Mouse (Mus musculus) stomach, postnatal 0 days (tissue): ENCODE results near the gene Prcd. TPM values are rescaled to one million over a fixed set of nuclear protein-coding genes. Genes with fewer than 3 reads are reported as not detected.
A peak's percentile ranks its signal among the peaks of the same experiment; 100 is the strongest.

ENCODE experiments used
- ATAC-seq: fragments of 200-750 bp; cut with Nextera tagmentation; 2 replicates; pipeline ENCODE4 v1.8.0; 2017; ENCODE audit not compliant: low FRiP score, low TSS enrichment
- DNase-seq: peaks from one replicate; pipeline ENCODE4 v3.0.0-alpha.2; 2016; ENCODE audit warnings: low spot score
- H3K27ac ChIP-seq: fragments of 300-500 bp; sonication (generic); replicated peaks from 2 replicates; pipeline ENCODE4 v1.5.1; 2014; ENCODE audit warnings: mild to moderate bottlenecking, control low read depth
- H3K27me3 ChIP-seq: fragments of 300-500 bp; sonication (generic); 2 replicates; pipeline ENCODE4 v1.6.1; 2014; ENCODE audit warnings: low read length; ENCODE audit not compliant: control insufficient read depth, insufficient read depth
- H3K36me3 ChIP-seq: fragments of 300-500 bp; sonication (generic); 2 replicates; pipeline ENCODE4 v1.6.1; 2014; ENCODE audit warnings: low read length, mixed read lengths; ENCODE audit not compliant: control insufficient read depth, insufficient read depth
- H3K4me1 ChIP-seq: fragments of 300-500 bp; sonication (generic); replicated peaks from 2 replicates; pipeline ENCODE4 v1.6.1; 2014; ENCODE audit warnings: antibody characterized with exemption; ENCODE audit not compliant: control insufficient read depth, insufficient read depth
- H3K4me2 ChIP-seq: fragments of 300-500 bp; sonication (generic); replicated peaks from 2 replicates; pipeline ENCODE4 v1.6.1; 2014; ENCODE audit warnings: low read depth, mild to moderate bottlenecking, control low read depth, moderate library complexity
- H3K4me3 ChIP-seq: fragments of 300-500 bp; sonication (generic); 2 replicates; pipeline ENCODE4 v1.5.1; 2014; ENCODE audit warnings: low read depth, low read length, control low read depth
- H3K9ac ChIP-seq: fragments of 300-500 bp; sonication (generic); 2 replicates; pipeline ENCODE4 v1.6.1; 2014; ENCODE audit warnings: mild to moderate bottlenecking, low read length, control low read depth, mixed read lengths
- H3K9me3 ChIP-seq: fragments of 300-500 bp; sonication (generic); 2 replicates; pipeline ENCODE4 v1.6.1; 2016; ENCODE audit warnings: low read length; ENCODE audit not compliant: control insufficient read depth
- CTCF ChIP-seq: IDR thresholded peaks from 2 replicates; pipeline ENCODE4 v1.5.1; 2016; ENCODE audit warnings: antibody characterized with exemption, low read depth, mild to moderate bottlenecking, moderate library complexity
- EP300 ChIP-seq: optimal IDR thresholded peaks from 2 replicates; pipeline ENCODE3; 2016; ENCODE audit warnings: antibody characterized with exemption
- WGBS: fragments of 180-500 bp; shearing (Covaris S2); extraction: QIAGEN DNeasy Blood & Tissue Kit; methylation state at CpG from one replicate; pipeline ENCODE4 v1.1.7; 2014; 5-methylcytosine and 5-hydroxymethylcytosine counted together
- polyA plus RNA-seq: library from polyadenylated mRNA; unstranded; fragments of >200 nt; fragmentation: Nextera tagmentation; extraction: Ambion mirVana; gene quantifications from 2 replicates; pipeline ENCODE4 v1.2.1, GENCODE M21; 2015

Gene Prcd
- polyA plus RNA-seq, 1 experiment from 2014 or later, result 2.6 TPM

GRCm38 (mm10) chr11:116706363-116706762, 53.0 kb downstream of the Prcd start:
- H3K4me3 ChIP-seq, result no peak overlapping the region
- H3K36me3 ChIP-seq, result no peaks in the 10 kb centered on the region
- no peak overlapping the region for H3K9ac ChIP-seq
- H3K4me1 ChIP-seq, result no peaks in the 10 kb centered on the region
- 0 out of 2 replicates have a peak, but pooled peaks have one; percentile 15 for ATAC-seq
- H3K27me3 ChIP-seq, result no peaks in the 10 kb centered on the region
- H3K4me2 ChIP-seq, result no peak overlapping the region
- DNase-seq, result no peak
- 40% methylated on average over 7 of the region's 7 CpGs for WGBS
- no peak overlapping the region for H3K27ac ChIP-seq
- no peak for TF ChIP-seq EP300
- TF ChIP-seq CTCF, result no peak
- no peaks in the 10 kb centered on the region for H3K9me3 ChIP-seq

DNA sequence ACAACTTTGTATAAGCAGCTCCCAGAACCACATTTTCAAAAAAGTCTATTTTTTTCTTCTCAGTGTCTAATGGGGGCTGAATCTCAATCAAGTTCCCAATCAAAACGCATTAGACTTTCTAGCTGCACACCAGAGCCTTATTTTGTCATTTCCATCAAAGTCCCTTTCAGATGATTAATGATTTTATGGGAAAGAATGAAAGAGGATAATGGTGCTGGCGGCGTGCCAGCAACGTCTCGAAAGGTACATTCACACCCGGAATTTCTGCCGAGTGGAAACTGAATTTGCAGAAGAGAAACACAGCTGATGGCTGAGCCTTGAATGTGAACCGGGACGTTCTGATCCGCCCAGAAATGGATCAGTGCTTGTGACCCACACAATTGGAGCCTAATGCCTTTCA, 56.8 kb downstream of the Prcd start:
- H3K27ac ChIP-seq, result no peak overlapping the region
- H3K4me2 ChIP-seq, result no peak overlapping the region
- H3K4me3 ChIP-seq, result no peak overlapping the region
- DNase-seq (no peak), ATAC-seq (no peak)
- no peak for TF ChIP-seq EP300
- no peak for TF ChIP-seq CTCF
- no peaks in the 10 kb centered on the region for H3K36me3 ChIP-seq
- no peak overlapping the region for H3K9ac ChIP-seq
- no peaks in the 10 kb centered on the region for H3K4me1 ChIP-seq
- H3K9me3 ChIP-seq, result no peaks in the 10 kb centered on the region
- WGBS, result 21% methylated on average over 10 of the region's 10 CpGs
- H3K27me3 ChIP-seq, result no peaks in the 10 kb centered on the region

- H3K9ac ChIP-seq, result no peak overlapping the region
- no peak for TF ChIP-seq CTCF
- no peak for TF ChIP-seq EP300
- H3K4me1 ChIP-seq, result no peaks in the 10 kb centered on the region
- WGBS, result 79% methylated on average over 10 of the region's 10 CpGs
- H3K4me2 ChIP-seq, result no peak overlapping the region
- H3K9me3 ChIP-seq, result no peaks in the 10 kb centered on the region
- H3K27me3 ChIP-seq, result no peaks in the 10 kb centered on the region
- DNase-seq, result no peak
- H3K36me3 ChIP-seq, result no peaks in the 10 kb centered on the region
- H3K4me3 ChIP-seq, result no peak overlapping the region
- no peak overlapping the region for H3K27ac ChIP-seq
- no peak for ATAC-seq
These were observed 57.5 kb downstream of the Prcd start for GRCm38 (mm10) chr11:116710793-116711192.

DNA sequence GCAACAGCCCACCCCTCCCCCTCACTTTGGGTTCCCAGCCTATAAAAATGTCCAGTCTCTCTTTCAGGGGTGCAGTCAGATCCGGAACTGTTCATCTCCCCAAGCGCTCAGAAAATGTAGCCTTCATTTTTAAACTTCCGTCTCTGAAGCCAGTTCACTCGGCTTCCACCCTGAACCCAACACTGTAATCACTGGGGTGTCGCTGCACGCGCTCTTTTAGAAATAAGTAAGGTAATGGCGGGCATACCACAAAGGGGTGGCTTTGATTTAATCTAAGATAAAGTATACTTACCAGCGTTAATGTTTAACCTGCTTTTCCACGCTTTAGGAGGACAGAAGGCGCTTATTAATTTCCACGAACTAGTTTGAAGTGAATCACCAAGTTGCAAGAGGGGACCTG, 60.7 kb downstream of the Prcd start:
- TF ChIP-seq CTCF, result no peak
- TF ChIP-seq EP300, result peak; percentile 61
- H3K27ac ChIP-seq, result peak overlapping the region; percentile 65
- no peaks in the 10 kb centered on the region for H3K9me3 ChIP-seq
- 60% methylated on average over 12 of the region's 12 CpGs for WGBS
- no peaks in the 10 kb centered on the region for H3K27me3 ChIP-seq
- DNase-seq (no peak), ATAC-seq (peak; percentile 40; the same call in 1 of the 2 replicates)
- no peaks in the 10 kb centered on the region for H3K36me3 ChIP-seq
- no peak overlapping the region for H3K4me3 ChIP-seq
- no peak overlapping the region for H3K9ac ChIP-seq
- H3K4me1 ChIP-seq, result no peaks in the 10 kb centered on the region
- H3K4me2 ChIP-seq, result no peak overlapping the region

Other genes with a start within 250 kb of the Prcd start
- 2.8 and 3.0 TPM in 2 replicates for gene Rnf157, start 240.5 kb upstream of the Prcd start, polyA plus RNA-seq
- gene Ubald2, start 219.4 kb upstream of the Prcd start, polyA plus RNA-seq, result 35.4 and 35.7 TPM in 2 replicates
- gene Qrich2, start 187.3 kb upstream of the Prcd start, polyA plus RNA-seq, result 0.08 and 0.16 TPM in 2 replicates
- gene Prpsap1, start 159.3 kb upstream of the Prcd start, polyA plus RNA-seq, result 94.0 and 97.1 TPM in 2 replicates
- 7.9 and 10.0 TPM in 2 replicates for gene Sphk1, start 122.6 kb upstream of the Prcd start, polyA plus RNA-seq
- gene Ube2o, start 72.1 kb upstream of the Prcd start, polyA plus RNA-seq, result 4.7 and 5.3 TPM in 2 replicates
- gene Aanat, start 67.1 kb upstream of the Prcd start, polyA plus RNA-seq, result 0.10 TPM in 1 of 2 replicates, not detected in the other
- gene Rhbdf2, start 26.5 kb upstream of the Prcd start, polyA plus RNA-seq, result 5.7 and 6.1 TPM in 2 replicates
- 22.1 and 22.2 TPM in 2 replicates for gene Cygb, start 779 bp downstream of the Prcd start, polyA plus RNA-seq
- not detected in 2 replicates for gene St6galnac1, start 122.0 kb downstream of the Prcd start, polyA plus RNA-seq
- 15.9 and 18.4 TPM in 2 replicates for gene Mxra7, start 174.5 kb downstream of the Prcd start, polyA plus RNA-seq
- gene Mettl23, start 189.7 kb downstream of the Prcd start, polyA plus RNA-seq, result 40.6 and 44.5 TPM in 2 replicates
- 31.8 and 33.2 TPM in 2 replicates for gene Jmjd6, start 189.9 kb downstream of the Prcd start, polyA plus RNA-seq
- gene Mfsd11, start 198.9 kb downstream of the Prcd start, polyA plus RNA-seq, result 31.5 and 34.6 TPM in 2 replicates
- 403 and 419 TPM in 2 replicates for gene Srsf2, start 199.6 kb downstream of the Prcd start, polyA plus RNA-seq